Mouse (Mus musculus) right cerebral cortex, adult 2 months (tissue): Measurements from ENCODE around the gene 2010111I01Rik.

Experiments used
- DNase-seq, 2 experiments: peaks; one replicate each; pipeline ENCODE4 v3.0.0; 2021 to 2022; ENCODE audit warnings: low spot score in 2 of 2

Gene 2010111I01Rik

DNA sequence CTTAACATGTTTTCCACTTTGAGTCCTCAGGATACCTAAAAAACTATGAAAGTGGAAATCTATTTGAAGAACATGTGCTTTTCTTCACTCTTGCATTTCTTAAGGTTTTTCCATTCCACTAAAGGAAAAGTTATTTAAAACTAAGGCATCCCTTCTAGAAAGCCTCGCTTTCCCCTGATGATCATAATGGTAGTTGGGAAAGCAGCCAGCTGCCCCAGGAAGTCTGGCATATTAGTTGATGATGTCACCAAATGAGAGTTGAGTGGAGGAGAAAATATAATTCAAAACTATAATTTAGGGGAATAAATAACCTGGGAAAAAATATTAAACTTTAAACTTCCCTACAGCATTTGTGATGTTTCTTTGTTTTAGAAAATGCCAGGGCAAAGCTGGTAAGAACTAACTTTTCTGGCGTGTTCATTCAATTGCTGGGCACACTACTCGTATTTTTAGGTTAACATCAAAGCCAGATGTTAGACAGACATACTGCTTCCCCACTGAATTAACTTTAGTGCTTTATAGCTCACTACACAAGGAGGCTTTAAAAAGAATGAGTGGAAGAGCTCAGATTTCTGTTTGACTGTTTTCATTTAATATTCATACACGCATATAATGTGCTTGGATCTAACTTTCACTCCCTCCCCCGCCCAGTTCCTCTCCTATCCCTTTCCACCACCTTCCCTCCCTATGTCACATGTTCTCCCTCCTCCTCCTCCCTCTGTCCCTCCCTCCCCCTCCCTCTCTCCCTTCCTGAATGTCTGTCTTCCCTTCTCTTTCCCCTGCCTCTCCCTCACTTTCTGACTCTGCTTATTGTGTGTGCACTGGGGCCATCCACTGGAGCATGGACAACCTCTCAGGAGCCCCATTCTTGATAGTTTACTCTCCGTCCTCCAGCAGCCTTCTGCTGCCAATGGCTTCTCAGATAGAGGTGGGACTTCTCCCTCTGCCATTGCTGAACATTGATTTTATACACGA lies 58.8 kb downstream of the 2010111I01Rik start:
- no peak for DNase-seq

DNA sequence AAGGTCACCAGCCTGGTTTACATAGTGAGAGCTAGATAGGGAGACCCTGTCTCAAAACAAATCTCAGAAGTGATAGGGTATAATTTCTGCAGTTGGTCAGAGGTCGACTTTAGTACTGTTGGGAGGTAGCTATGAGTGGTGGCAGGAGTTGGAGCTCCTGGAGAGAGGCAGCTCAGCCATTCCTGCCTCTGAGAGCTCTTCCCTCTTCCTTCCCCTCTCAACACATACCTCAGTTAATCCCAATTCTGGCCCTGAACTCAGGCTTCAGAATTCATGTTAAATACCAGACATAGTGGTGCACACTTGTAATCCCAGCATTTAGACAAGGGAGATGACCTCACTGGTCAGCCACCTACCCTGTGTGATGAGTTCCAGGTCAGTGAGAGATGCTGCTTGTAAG lies 65.3 kb downstream of the 2010111I01Rik start:
- no peak for DNase-seq

DNA sequence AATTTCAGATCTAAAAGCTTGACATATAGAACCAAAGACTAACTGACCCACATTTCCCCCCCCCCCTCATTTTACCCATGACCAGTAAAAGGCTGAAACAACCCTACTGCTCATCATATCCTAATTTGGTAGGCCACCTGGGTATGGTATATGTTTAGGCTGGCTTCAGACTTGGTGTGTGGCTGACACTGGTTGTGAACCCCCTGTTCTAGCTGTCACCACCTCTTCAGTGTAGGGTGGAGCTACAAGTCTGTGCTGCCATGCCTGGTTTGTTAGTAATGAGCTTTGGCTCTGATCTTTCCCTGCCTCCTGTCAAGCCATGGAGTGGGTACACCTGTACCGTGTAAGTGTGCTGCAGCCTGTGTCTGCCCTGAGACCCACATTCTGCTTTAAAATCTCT lies 66.6 kb downstream of the 2010111I01Rik start:
- DNase-seq: no peak

DNA sequence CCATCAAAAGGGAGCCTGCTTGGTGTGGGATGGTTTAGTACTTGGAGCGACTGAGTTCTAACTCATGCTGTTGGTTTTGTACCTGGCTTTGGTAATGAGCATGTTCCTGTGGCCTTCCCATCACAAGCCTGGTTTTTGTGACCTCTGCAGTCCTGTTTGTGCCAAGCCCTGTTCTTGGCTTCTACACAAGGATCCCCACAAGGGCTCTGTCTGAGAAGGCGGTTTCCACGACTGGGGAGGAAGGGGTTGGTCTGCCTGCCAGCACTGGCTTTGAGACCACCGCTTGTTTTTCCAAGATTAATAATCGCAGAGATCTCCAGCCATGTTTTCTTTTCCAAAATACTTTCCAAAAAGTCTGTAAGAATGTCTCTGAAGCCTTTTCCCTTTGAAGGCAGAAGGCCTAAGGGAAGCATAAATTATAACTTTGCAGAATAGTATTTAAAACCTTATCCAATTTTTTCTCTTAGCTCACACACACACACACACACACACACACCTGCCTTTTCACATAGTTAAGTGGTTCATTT lies 67.7 kb downstream of the 2010111I01Rik start:
- DNase-seq: no peak

DNA sequence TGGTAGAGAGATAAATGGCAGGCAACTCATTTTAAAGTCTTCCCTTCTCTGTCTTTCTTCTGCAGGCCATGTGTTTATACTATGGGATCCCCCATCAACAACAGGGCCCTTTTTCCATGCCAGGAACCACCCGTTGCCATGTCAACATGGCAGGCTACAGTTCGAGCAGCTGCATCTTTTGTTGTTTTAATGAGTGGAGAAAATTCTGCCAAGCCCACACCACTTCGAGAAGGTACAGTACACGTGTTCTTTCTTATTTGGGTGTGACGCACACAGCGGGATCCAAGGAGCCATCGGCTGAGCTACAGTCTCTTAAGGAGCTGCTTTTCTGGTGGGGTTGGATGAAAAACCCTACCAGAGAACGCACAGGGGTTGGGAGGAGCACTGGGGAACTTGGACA lies 68.3 kb downstream of the 2010111I01Rik start:
- no peak for DNase-seq

DNA sequence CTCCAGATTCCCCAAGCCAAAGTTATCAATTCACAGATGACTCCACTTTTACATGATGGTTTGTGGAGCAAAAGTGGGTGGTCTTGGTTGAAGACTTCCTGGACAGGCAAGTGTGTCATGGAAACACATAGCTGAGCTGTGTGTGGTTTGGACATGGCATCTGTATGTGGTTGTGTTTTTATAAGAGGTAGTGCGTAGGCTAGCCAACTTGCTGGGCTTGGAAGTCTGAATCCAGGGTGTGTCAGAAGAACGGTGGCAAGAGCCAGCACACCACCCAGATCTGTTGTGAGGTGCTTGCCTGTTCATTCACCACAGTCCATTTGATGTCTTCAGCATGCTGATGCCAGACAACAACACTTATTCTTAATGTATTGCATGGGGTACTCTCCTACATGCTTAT lies 68.7 kb downstream of the 2010111I01Rik start:
- DNase-seq: no peak

DNA sequence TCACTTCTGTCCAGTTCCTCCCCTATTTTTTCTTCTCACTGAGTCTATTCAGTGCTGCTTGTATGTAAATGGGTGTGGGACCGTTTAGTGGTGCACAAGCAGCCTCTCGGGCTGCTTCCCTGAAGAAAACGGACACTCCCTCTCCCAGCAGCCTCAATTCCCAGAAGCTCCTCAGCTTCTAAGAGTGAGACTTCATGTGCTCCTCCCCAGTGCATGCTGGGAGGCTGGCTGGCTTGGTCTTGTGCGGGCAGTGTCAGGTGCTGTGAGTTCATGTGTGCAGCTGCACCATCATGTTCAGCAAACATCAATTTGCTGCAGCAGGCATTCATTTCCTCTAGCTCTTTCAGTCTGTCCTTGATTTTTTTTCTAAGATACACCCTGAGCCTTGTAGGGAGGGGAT lies 70.0 kb downstream of the 2010111I01Rik start:
- DNase-seq: no peak

DNA sequence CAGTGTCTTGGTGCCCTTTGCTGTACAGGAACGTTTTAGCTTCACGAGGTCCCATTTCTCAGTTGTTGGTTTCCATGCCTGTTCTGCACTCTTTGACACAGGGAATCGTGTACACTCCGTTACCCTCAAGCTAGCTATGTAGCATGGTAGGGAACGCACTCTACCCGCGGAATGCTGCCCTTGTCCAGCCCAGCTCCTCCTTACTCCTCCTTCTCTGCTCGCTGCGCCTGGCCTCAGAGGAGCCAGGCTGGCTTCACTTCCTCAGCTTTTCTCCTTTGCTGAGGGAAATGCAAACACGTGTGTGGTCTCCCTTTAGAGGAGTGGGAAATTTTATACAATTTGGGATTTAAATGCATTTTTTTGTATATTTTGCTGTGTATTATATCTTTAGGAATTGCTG lies 73.2 kb downstream of the 2010111I01Rik start:
- DNase-seq: no peak

DNA sequence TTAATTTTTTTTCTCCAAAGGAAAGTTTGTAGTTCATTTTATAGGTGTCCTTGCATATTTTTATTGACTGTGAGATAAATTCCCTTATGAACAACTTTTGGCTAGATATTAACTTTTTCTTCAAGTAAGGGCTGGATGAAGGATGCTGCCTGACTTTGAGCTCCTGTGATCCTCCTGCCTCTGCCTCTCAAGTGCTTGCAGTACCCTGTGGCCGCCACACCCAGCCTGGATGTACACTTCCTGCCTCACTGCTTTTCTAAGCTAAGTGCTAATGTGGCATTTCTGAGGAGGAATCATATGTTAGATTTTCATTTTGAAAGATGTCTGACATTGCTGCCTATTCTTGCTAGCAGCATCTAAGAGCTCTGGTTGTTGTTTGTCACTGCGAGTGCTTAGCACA lies 73.7 kb downstream of the 2010111I01Rik start:
- DNase-seq: no peak

DNA sequence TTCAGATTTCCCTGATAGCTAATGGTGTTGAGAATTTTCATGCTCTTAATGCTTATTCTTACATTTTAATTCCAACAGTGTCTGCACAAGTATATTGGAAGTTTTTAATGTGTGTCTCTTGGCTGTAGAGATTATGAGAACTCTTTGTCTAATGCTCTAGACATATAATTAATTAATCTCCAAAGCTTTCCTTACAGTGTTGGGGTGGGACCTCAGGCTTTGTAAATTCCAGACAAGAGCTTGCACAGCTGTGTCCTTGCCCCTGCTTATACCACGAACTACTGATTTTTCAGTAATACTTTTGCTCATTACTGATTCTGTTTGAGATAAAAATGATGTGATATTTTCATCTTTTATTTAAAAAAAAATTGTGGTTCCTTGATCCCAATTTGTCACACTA lies 74.2 kb downstream of the 2010111I01Rik start:
- DNase-seq: no peak

DNA sequence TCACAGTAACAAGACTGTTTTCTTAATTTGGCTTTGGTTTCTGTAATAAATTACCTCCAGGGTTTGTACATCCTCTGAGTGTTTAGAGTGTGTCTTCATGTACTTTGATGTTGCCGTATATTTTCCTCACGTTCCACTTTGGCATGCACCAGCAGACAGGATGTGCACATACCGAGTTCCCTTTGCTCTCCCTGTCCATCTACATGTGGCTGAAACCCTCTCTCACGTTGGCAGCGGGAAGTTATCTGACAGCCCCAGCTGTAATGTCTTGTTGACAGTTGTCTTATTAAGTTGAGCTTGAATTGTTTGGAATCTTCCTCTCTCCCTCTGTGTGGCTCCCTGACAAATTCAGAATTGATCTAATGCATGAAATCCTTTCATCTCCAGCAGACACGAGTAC lies 74.6 kb downstream of the 2010111I01Rik start:
- DNase-seq: no peak

DNA sequence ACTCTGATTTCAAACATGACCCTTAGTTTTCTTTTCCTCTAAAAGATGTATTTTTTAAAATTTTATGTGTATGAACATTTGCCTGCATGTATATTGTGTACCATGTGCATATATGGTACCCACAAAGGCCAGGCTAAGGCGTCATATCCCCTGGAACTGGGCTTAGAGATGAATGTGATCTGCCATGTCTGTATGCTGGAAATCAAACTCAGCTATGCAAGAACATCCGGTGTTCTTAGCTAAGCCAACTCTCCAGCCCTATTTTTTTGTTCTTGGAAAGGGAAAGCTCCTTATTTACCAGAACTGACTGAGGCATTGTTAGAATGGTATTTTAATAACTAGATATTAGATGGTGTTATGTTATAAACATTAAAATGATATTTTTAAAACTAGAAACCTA lies 75.2 kb downstream of the 2010111I01Rik start:
- DNase-seq: no peak

DNA sequence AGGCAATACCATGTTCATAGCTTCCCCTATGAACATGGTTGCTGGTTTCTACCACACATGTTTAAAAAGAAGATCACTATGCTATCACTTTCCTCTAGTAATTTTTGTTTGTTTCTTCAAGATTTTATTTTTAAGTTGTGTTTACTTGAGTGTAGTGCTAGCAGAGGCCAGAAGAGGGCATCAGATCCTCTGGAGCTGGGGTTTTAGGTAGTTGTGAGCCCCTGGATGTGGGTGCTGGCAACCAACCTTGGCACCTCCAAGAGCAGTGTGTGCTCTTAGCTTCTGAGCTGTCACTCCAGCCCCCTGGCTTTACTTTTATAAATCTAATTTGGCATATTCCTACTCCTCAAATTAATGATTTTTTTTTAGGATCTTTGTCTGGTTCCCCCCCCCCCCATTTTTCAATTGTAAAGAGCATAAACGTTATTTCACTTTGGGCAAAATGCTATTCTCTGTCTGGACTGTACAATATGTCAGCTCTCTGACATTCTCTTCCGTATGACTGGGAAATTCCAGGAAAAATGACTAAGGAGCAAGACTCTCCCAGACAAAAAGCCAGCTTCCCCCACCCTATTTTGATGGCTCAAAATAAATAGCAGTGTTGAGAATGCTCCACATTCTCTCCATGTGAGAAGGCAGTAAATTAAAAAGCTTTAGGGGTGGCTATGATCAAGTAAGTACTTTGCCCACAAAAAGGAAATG lies 81.0 kb downstream of the 2010111I01Rik start:
- DNase-seq: no peak

DNA sequence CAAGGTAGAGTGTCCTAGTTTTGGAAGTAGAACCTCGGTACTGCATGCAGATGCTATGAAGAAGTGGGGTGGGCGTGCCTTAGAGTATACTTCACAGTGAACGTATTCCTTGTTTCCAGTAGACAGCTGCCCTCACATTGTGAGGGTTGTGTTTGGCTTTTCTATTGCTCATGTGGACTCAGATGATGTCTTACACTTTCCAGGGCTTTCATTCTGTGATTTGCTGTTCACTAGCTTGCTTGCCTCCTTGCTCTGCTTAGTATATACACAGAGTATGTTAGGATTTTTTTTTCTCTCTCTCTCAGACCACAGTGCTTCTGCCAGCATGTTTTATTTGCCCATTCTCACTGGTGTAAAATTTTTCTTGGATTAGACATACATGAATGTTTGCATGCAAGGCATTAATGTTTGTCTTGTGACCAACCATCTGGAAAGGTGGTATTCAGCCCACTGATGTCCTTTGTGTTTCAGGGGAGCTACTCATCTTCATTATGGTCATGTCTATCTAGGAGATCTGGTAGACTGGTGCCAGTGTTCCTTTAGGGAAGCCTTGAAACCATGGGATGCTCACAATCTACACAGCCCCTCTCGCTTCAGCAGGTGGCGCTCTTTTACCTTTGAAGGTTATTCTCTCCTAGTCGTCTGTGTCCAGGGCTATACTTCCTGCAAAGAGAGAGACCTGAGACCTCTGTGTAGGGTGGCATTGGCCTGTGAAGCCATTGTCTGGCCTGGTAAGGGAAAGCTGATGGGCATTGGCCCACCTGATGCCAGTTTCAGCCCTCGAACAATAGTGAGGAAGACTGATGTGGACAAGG lies 81.7 kb downstream of the 2010111I01Rik start:
- peak; percentile 75 to 84 for DNase-seq

DNA sequence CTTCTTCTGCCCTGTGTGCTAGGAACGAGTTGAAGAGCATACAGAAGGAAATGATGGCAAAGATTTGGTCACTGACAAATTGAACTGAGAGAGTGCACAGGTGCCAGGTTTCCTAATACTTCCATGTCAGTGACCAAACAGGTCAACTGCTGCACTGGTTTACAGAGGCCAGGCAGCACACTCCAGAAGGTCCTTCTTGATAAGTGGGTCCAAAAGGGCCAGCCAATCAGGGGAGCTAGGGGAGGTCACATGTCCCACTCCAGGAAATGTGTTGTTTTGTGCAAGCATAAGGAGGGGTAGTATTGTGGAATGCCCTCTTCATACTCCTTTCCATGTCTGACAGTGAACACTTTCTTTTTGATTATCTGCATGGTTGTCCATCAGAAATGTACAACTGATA lies 99.0 kb downstream of the 2010111I01Rik start:
- DNase-seq: no peak

DNA sequence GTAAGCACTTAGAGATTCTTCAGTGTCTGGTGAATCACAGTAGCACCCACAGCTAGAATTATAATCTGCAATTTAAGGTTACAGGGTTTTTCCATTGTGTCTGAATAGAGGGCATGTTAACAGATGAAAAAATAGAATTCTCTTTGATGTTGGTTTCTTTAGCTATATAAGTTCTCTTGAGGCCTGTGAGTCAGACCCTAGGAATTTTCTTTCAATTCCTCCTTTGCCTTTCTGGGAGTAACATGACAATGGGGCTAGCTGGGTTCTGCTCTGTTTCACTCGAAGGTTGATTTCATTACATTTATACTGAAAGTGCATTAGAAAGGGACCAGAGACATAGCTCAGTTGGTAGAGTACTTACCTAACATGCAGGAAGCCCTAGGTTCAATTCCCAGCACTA lies 101.9 kb downstream of the 2010111I01Rik start:
- no peak for DNase-seq

DNA sequence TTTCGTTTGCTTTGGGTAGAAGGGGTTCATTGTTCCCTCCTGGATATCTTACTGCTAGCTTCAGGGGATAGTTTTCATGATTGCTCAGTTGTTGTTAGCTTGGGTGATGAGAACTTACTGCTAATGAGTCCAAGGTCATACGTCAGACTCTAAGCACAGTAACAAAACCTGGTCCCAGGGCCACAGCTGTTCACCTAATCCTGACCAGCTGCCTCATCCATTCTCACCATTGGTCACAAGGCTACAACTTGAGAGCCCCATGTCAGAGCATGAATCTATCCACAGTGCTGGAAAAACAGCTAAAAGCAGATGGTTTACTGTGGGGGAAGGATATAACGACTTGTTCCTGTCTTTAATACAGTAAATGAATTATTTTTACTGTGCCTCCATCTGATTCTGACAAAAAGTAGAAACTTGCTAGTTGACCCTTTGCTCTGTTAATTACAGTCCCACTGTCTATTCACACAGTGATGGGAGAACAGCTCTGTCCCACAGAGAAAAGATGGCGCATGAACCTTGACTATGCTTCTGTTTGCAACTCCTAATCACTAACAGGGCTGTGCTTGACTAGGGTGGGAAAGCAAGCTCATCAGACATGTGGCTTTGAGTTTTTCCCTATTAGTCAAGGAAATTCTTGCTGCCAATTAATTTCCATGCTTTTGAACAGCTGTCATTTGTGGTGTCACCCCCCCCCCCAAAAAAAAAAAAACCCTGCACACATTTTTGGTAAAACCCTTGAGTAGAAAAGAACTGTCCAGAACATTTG lies 103.9 kb downstream of the 2010111I01Rik start:
- DNase-seq: no peak

DNA sequence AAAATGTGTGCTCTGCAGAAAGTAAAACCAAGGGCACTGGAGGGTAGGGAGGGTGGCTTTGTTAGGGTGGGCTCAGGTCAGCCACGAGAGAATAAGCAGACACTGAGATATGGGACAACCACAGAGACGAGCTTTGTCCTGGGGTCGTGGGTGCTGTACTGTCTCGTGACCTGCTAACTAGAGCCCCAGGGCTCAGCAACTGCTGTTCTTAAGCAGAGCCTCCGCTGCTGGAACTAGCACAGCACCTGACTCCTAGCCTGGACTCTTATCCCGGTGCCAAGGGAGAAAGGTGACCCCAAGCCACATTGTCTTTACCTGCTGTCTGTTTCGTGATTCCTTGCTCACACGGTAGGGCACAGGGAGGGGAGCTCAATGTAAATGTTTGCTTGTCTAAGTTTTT lies 107.2 kb downstream of the 2010111I01Rik start:
- no peak for DNase-seq

DNA sequence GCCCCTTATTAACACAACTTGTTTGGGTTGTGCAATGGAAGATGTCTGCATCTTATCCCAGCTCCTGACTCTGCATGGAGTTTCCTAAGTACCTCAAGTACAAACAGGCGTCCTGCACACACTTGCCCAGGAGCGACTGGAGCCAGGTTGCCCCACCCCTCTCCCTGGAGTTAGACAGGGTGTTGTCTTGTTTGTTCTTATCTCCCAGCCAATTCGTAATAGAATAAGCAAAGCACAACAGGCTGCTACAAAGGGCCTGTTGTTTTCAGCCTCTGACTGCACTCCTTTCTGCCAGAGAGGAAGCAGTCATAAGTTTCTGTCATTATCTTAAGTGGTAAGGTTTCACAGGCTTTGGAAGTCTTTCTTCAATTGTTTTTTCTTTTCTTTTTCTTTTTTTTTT lies 107.7 kb downstream of the 2010111I01Rik start:
- no peak for DNase-seq

DNA sequence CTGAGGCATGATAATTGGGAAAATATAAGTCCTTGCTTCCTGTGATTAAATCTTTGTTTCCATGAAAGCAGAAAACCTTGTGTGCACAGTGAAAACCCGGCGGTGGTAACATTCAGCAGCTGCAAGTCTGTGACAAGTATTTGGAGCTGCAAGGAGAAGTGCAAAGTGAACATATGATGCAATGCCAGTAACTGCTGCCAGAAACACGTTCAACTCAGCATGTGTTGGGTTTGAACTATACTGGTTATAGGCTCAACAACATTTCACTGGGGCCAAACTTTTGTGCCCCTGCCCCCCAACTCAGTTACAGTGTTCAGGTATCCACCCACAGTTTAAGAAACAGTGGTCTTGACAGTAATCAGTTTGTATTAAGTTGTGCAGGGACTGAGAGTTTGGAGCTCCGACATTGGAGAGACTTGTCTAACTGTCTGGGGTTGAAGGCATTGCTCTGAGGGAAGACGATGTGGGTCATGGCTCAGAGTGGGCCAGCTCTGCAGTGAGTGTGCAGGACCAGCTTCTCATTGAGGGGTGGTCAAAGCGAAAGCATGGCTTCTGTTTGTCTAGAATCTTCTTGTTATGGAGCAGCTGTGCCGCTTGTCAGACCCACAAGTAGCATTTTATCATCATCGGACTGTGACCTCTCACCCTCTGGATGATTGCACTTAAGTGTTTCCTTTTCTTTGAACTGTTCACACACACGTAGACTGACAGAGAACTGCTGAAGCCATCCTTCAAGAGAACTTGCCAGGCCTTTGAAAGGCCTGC lies 109.4 kb downstream of the 2010111I01Rik start:
- peak in 1 of 2 experiments; percentile 39 for DNase-seq

DNA sequence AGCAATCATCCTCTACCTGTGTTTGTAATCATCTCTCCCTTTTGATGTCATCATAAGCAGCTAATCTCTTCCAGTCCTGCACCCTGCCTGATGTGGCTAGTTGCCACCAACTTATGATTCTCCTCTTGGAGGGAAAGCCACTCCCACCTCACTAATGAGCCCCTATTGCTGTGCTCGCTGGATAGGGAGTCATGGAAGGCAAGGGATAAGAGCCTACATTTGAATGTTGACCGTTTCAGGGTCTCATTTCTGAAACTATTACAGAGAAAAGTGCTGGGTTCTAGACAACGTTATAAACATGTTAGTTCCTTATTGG lies 109.9 kb downstream of the 2010111I01Rik start:
- no peak for DNase-seq
